Mouse (Mus musculus): Measurements from ENCODE around the gene Tgfb2.

DNA sequence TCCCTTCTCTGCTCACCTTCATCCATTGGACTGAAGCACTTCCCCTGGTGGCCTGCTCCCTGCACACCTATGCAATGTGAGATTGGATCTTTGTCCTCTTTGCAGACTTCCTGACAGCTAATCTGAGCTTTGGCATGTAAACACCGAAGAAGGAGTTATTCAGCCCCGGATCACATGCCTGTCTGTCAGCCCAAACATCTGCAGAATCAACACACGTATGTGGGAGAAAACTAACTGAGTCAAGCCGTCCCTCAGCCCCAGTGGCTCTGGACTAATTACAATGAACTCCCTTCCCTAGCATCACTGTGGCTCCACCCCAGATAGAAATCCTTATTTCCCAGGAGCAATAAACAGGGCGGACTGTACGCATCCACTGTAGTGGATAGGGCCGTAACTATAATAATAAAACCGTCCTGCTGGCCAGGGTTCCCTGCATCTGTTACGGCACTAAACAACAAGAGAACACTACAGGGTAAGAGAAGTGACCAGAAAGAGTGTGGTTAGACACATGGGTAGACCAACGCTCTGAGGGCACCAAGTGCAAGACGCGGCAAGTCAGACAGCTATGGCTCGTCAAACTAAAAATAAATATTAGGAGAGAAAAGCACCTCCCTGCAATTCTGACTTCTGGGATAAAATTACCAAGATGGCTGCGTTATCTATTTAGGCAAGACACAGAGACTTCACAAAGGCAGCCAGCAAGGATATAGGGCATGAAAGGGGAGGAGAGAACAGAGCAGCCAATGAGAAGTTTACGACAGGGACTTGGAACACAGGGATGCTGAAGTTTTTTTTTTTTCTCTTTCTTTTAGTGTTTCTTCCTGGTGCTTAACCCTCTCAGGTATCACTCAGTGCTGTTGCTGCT is 3.2 kb downstream of the Tgfb2 start:
- TF ChIP-seq CTCF (IDR thresholded peaks at IDR 0.05; ENCODE audit: low read depth), result no peak
- no peak for TF ChIP-seq EP300 (IDR thresholded peaks at IDR 0.05; ENCODE audit: low read depth)
